Mouse (Mus musculus): ENCODE data around the gene Purb.
A peak's percentile ranks its signal among the peaks of the same experiment; 100 is the strongest.
"Not testable (repeated sequence)": the region's sequence is repeated elsewhere in the genome, so short reads cannot be mapped to it uniquely, and the experiment has no call there.

Gene Purb

GRCm38 (mm10) chr11:6484244-6484959, 8.7 kb upstream of the Purb start:
- no peak for DNase-seq (ENCODE audit: inconsistent ontology term)

- DNase-seq (ENCODE audit: inconsistent ontology term), result no peak
Observed at GRCm38 (mm10) chr11:6483103-6483502, 7.4 kb upstream of the Purb start.

- DNase-seq (ENCODE audit: inconsistent ontology term), result no peak
Observed at GRCm38 (mm10) chr11:6481669-6482185, 6.0 kb upstream of the Purb start.

GRCm38 (mm10) chr11:6480681-6481405, 5.1 kb upstream of the Purb start:
- DNase-seq (ENCODE audit: inconsistent ontology term), result no peak

- DNase-seq (ENCODE audit: inconsistent ontology term), result no peak
Observed at GRCm38 (mm10) chr11:6480191-6480590, 4.5 kb upstream of the Purb start.

GRCm38 (mm10) chr11:6479231-6479630, 3.5 kb upstream of the Purb start:
- DNase-seq (ENCODE audit: inconsistent ontology term), result no peak

- DNase-seq (ENCODE audit: inconsistent ontology term), result no peak
Observed at GRCm38 (mm10) chr11:6477350-6477749, 1.6 kb upstream of the Purb start.

GRCm38 (mm10) chr11:6476876-6477275, 1.2 kb upstream of the Purb start:
- no peak for DNase-seq (ENCODE audit: inconsistent ontology term)

GRCm38 (mm10) chr11:6474874-6475731, 614 bp downstream of the Purb start:
- peak; percentile 71 for DNase-seq (ENCODE audit: inconsistent ontology term)

- no peak for DNase-seq (ENCODE audit: inconsistent ontology term)
Observed at GRCm38 (mm10) chr11:6474381-6474780, 1.3 kb downstream of the Purb start.

- DNase-seq (ENCODE audit: inconsistent ontology term), result peak; percentile 36
Observed at GRCm38 (mm10) chr11:6472076-6472475, 3.6 kb downstream of the Purb start.

GRCm38 (mm10) chr11:6471493-6471892, 4.2 kb downstream of the Purb start:
- DNase-seq (ENCODE audit: inconsistent ontology term), result peak; percentile 26

GRCm38 (mm10) chr11:6471054-6471453, 4.7 kb downstream of the Purb start:
- no peak for DNase-seq (ENCODE audit: inconsistent ontology term)

- DNase-seq (ENCODE audit: inconsistent ontology term), result peak; percentile 34
Observed at GRCm38 (mm10) chr11:6468541-6468940, 7.2 kb downstream of the Purb start.

GRCm38 (mm10) chr11:6465122-6465521, 10.6 kb downstream of the Purb start:
- peak; percentile 47 for DNase-seq (ENCODE audit: inconsistent ontology term)

GRCm38 (mm10) chr11:6463159-6463837, 12.4 kb downstream of the Purb start:
- no peak for DNase-seq (ENCODE audit: inconsistent ontology term)

GRCm38 (mm10) chr11:6456083-6456482, 19.6 kb downstream of the Purb start:
- no peak for DNase-seq (ENCODE audit: inconsistent ontology term)

- DNase-seq (ENCODE audit: inconsistent ontology term), result not testable (repeated sequence)
Observed at GRCm38 (mm10) chr11:6448155-6448554, 27.6 kb downstream of the Purb start.

- no peak for DNase-seq (ENCODE audit: inconsistent ontology term)
Observed at GRCm38 (mm10) chr11:6447493-6447892, 28.2 kb downstream of the Purb start.

GRCm38 (mm10) chr11:6445951-6446350, 29.8 kb downstream of the Purb start:
- no peak for DNase-seq (ENCODE audit: inconsistent ontology term)

GRCm38 (mm10) chr11:6445441-6445840, 30.3 kb downstream of the Purb start:
- no peak for DNase-seq (ENCODE audit: inconsistent ontology term)
